In genomic region chr3:53576320-53577116, GRCm38 (mm10) we compare ENCODE assay signal across 19 mouse cellular contexts.
DNase-seq lines count a peak whose midpoint lies in the region; ATAC-seq and TF ChIP-seq lines count a peak whose summit lies in the region.
"Had no signal": no experiment of that assay in that cellular context is flagged by ENCODE, and none has a peak within 500 bp of the region (broad histone marks: within the 10 kb centered on the region; RNA-seq: fewer than 3 reads in every experiment).

No protein-coding gene starts in this region.

- TF ChIP-seq CTCF in midbrain, postnatal 0 days (IDR thresholded peaks at IDR 0.05), result no peak

- ATAC-seq in embryonic facial prominence, embryonic 14.5 days (ENCODE audit: low read depth), result peak; percentile 82
- ATAC-seq in kidney, embryonic 14.5 days (ENCODE audit: low FRiP score, low TSS enrichment), result peak; percentile 75
- ATAC-seq in midbrain, postnatal 0 days (ENCODE audit: low FRiP score), result no peak
- ATAC-seq: forebrain, embryonic 16.5 days; intestine, embryonic 15.5 days had no signal

- H3K27me3 ChIP-seq in embryonic facial prominence, embryonic 14.5 days (replicated peaks; ENCODE audit: control insufficient read depth, insufficient read depth, low read length), result no peaks in the 10 kb centered on the region
- H3K27me3 ChIP-seq in embryonic facial prominence, embryonic 10.5 days (replicated peaks; ENCODE audit: low read depth, poor library complexity, severe bottlenecking), result no peaks in the 10 kb centered on the region
- H3K27me3 ChIP-seq in kidney, embryonic 14.5 days (ENCODE audit: control insufficient read depth, insufficient read depth, low read length), result no peaks in the 10 kb centered on the region
- 0 out of 2 replicates have a peak, but pooled peaks cover 5% of the 10 kb centered on the region for H3K27me3 ChIP-seq in midbrain, embryonic 10.5 days (ENCODE audit: low read depth, poor library complexity, severe bottlenecking)
- no peaks in the 10 kb centered on the region for H3K27me3 ChIP-seq in midbrain, postnatal 0 days (ENCODE audit: insufficient read depth, low read length)
- H3K27me3 ChIP-seq: embryonic facial prominence, embryonic 12.5 days; forebrain, embryonic 12.5 days; heart, embryonic 12.5 days; intestine, embryonic 15.5 days had no signal

- no peaks in the 10 kb centered on the region for H3K36me3 ChIP-seq in embryonic facial prominence, embryonic 14.5 days (ENCODE audit: control insufficient read depth, insufficient read depth, low read length)
- H3K36me3 ChIP-seq in embryonic facial prominence, embryonic 10.5 days (replicated peaks), result no peaks in the 10 kb centered on the region
- no peaks in the 10 kb centered on the region for H3K36me3 ChIP-seq in kidney, embryonic 14.5 days (ENCODE audit: control insufficient read depth, insufficient read depth, low read length)
- H3K36me3 ChIP-seq in midbrain, embryonic 10.5 days, result no peaks in the 10 kb centered on the region
- no peaks in the 10 kb centered on the region for H3K36me3 ChIP-seq in midbrain, postnatal 0 days (ENCODE audit: insufficient read depth, low read length)
- H3K36me3 ChIP-seq: embryonic facial prominence, embryonic 12.5 days; forebrain, embryonic 12.5 days; heart, embryonic 12.5 days; hindbrain, embryonic 13.5 days; intestine, embryonic 15.5 days had no signal

- H3K4me2 ChIP-seq in embryonic facial prominence, embryonic 14.5 days (ENCODE audit: low read depth, low read length), result no peak overlapping the region
- H3K4me2 ChIP-seq in kidney, embryonic 14.5 days (replicated peaks; ENCODE audit: low read depth, low read length), result no peak overlapping the region
- H3K4me2 ChIP-seq in midbrain, postnatal 0 days (ENCODE audit: low read depth, low read length, poor library complexity, severe bottlenecking), result no peak overlapping the region
- H3K4me2 ChIP-seq: embryonic facial prominence, embryonic 12.5 days; forebrain, embryonic 12.5 days; heart, embryonic 12.5 days; hindbrain, embryonic 13.5 days; intestine, embryonic 15.5 days had no signal

- 61% methylated on average over 7 of the region's 7 CpGs for WGBS in embryonic facial prominence, embryonic 14.5 days
- 50% methylated on average over 7 of the region's 7 CpGs for WGBS in embryonic facial prominence, embryonic 10.5 days
- 19% methylated on average over 7 of the region's 7 CpGs for WGBS in kidney, embryonic 14.5 days
- WGBS in midbrain, embryonic 10.5 days, result 38% methylated on average over 7 of the region's 7 CpGs
- 39% methylated on average over 7 of the region's 7 CpGs for WGBS in midbrain, postnatal 0 days

- no peak overlapping the region for H3K4me3 ChIP-seq in embryonic facial prominence, embryonic 14.5 days (ENCODE audit: low read depth, low read length)
- H3K4me3 ChIP-seq in embryonic facial prominence, embryonic 10.5 days, result no peak overlapping the region
- no peak overlapping the region for H3K4me3 ChIP-seq in kidney, embryonic 14.5 days (ENCODE audit: low read length)
- H3K4me3 ChIP-seq in midbrain, embryonic 10.5 days, result no peak overlapping the region
- no peak overlapping the region for H3K4me3 ChIP-seq in midbrain, postnatal 0 days (ENCODE audit: low read depth, low read length)
- H3K4me3 ChIP-seq: embryonic facial prominence, embryonic 12.5 days; forebrain, embryonic 12.5 days; heart, embryonic 12.5 days; hindbrain, embryonic 13.5 days; intestine, embryonic 15.5 days had no signal

- no peaks in the 10 kb centered on the region for H3K9me3 ChIP-seq in embryonic facial prominence, embryonic 14.5 days (ENCODE audit: control insufficient read depth, low read length)
- H3K9me3 ChIP-seq in embryonic facial prominence, embryonic 10.5 days, result no peaks in the 10 kb centered on the region
- H3K9me3 ChIP-seq in kidney, embryonic 14.5 days (ENCODE audit: control insufficient read depth, low read length), result no peaks in the 10 kb centered on the region
- no peaks in the 10 kb centered on the region for H3K9me3 ChIP-seq in midbrain, embryonic 10.5 days (replicated peaks)
- H3K9me3 ChIP-seq in midbrain, postnatal 0 days (ENCODE audit: low read length), result no peaks in the 10 kb centered on the region
- H3K9me3 ChIP-seq: embryonic facial prominence, embryonic 12.5 days; forebrain, embryonic 12.5 days; heart, embryonic 12.5 days; hindbrain, embryonic 13.5 days; intestine, embryonic 15.5 days had no signal

- no peak overlapping the region for H3K9ac ChIP-seq in embryonic facial prominence, embryonic 14.5 days (ENCODE audit: low read depth, low read length)
- no peak overlapping the region for H3K9ac ChIP-seq in kidney, embryonic 14.5 days (ENCODE audit: low read depth, low read length)
- no peak overlapping the region for H3K9ac ChIP-seq in midbrain, postnatal 0 days (replicated peaks; ENCODE audit: low read length, poor library complexity, severe bottlenecking)
- H3K9ac ChIP-seq: embryonic facial prominence, embryonic 12.5 days; forebrain, embryonic 12.5 days; heart, embryonic 12.5 days; hindbrain, embryonic 13.5 days; intestine, embryonic 15.5 days had no signal

- H3K27ac ChIP-seq in embryonic facial prominence, embryonic 14.5 days (replicated peaks; ENCODE audit: low read depth, low read length), result no peak overlapping the region
- no peak overlapping the region for H3K27ac ChIP-seq in embryonic facial prominence, embryonic 10.5 days (replicated peaks)
- H3K27ac ChIP-seq in kidney, embryonic 14.5 days (ENCODE audit: low read depth, low read length), result peak overlapping the region; percentile 51; the same call in 1 of the 2 replicates
- peak overlapping the region; percentile 53; the same call in 1 of the 2 replicates for H3K27ac ChIP-seq in midbrain, embryonic 10.5 days (replicated peaks)
- no peak overlapping the region for H3K27ac ChIP-seq in midbrain, postnatal 0 days (ENCODE audit: low read depth, low read length)
- H3K27ac ChIP-seq: embryonic facial prominence, embryonic 12.5 days; forebrain, embryonic 12.5 days; hindbrain, embryonic 13.5 days; intestine, embryonic 15.5 days had no signal

- DNase-seq in embryonic facial prominence, embryonic 14.5 days (ENCODE audit: low spot score), result no peak
- no peak for DNase-seq in embryonic facial prominence, embryonic 10.5 days (ENCODE audit: low spot score)
- no peak for DNase-seq in kidney, adult 18-20 months
- peak; percentile 41 for DNase-seq in midbrain, embryonic 10.5 days (ENCODE audit: low spot score)
- no peak for DNase-seq in midbrain, postnatal 0 days (ENCODE audit: low spot score)
- no peak for DNase-seq in cerebellum, adult 8-10 months
- DNase-seq in adipocyte (ENCODE audit: low spot score), result no peak
- DNase-seq: adrenal gland, postnatal 25 days; cerebellum, adult 18-20 months; cerebellum, postnatal 14 days; gastrocnemius, postnatal 10 days; kidney, adult 2 months had no signal

- no peaks in the 10 kb centered on the region for H3K4me1 ChIP-seq in embryonic facial prominence, embryonic 14.5 days (ENCODE audit: control insufficient read depth, insufficient read depth, low read length)
- peaks cover 26% of the 10 kb centered on the region for H3K4me1 ChIP-seq in embryonic facial prominence, embryonic 10.5 days
- H3K4me1 ChIP-seq in kidney, embryonic 14.5 days (ENCODE audit: control insufficient read depth, insufficient read depth, low read length), result peaks cover 7% of the 10 kb centered on the region
- peaks cover 40% of the 10 kb centered on the region for H3K4me1 ChIP-seq in midbrain, embryonic 10.5 days
- H3K4me1 ChIP-seq in midbrain, postnatal 0 days (ENCODE audit: insufficient read depth, low read length), result no peaks in the 10 kb centered on the region
- H3K4me1 ChIP-seq: embryonic facial prominence, embryonic 12.5 days; intestine, embryonic 15.5 days had no signal

Comparison
In these comparisons a context has a peak if more than half of its experiments do, and no peak if none do; other contexts are left out.
1. H3K27ac ChIP-seq: peak in kidney, embryonic 14.5 days (single experiment) and midbrain, embryonic 10.5 days (single experiment); none in embryonic facial prominence, embryonic 14.5 days (single experiment), embryonic facial prominence, embryonic 10.5 days (single experiment) and midbrain, postnatal 0 days (single experiment).